Mouse (Mus musculus): Measurements from ENCODE around the gene Tmc7.

GRCm38 (mm10) chr7:118583821-118584220, 715 bp downstream of the Tmc7 start:
- TF ChIP-seq CTCF (IDR thresholded peaks at IDR 0.05; ENCODE audit: borderline replicate concordance, control insufficient read depth, extremely low read depth, insufficient read depth, low read length, poor library complexity) (no peak), POLR2A (IDR thresholded peaks at IDR 0.05; ENCODE audit: control insufficient read depth, extremely low read depth, insufficient read depth, low read length, poor library complexity) (no peak)

Data from thymus, adult 2 months (tissue).